Mouse (Mus musculus): ENCODE results near the gene Dner. TPM values are rescaled to one million over a fixed set of nuclear protein-coding genes. Genes with fewer than 3 reads are reported as not detected.

Gene Dner
- polyA plus RNA-seq, 1 experiment from 2014 or later: 3.4 TPM

Small RNAs within 50 kb of the gene (microRNA-seq; reads per million reads assigned to microRNA genes)
- gene Mir5126: 0.68 reads per million

Other genes with a start within 250 kb of the Dner start
- gene Fbxo36, start 143.6 kb upstream of the Dner start, polyA plus RNA-seq (2015; fragmentation: Nextera tagmentation; extraction: Ambion mirVana): 14.9 and 17.1 TPM in 2 replicates
- 34.5 and 42.9 TPM in 2 replicates for gene Trip12, start 144.3 kb upstream of the Dner start, polyA plus RNA-seq (2015; fragmentation: Nextera tagmentation; extraction: Ambion mirVana)
- 0.12 and 0.27 TPM in 2 replicates for gene Slc16a14, start 238.9 kb upstream of the Dner start, polyA plus RNA-seq (2015; fragmentation: Nextera tagmentation; extraction: Ambion mirVana)

All from intestine, embryonic 16.5 days (tissue).